Mouse (Mus musculus): ENCODE results near the gene Atxn1. TPM values are rescaled to one million over a fixed set of nuclear protein-coding genes. Genes with fewer than 3 reads are reported as not detected.
A peak's percentile ranks its signal among the peaks of the same experiment; 100 is the strongest.

The Atxn1 gene
- polyA plus RNA-seq, 1 experiment from 2014 or later: 2.3 TPM

- no peaks in the 10 kb centered on the region for H3K4me1 ChIP-seq (replicated peaks; ENCODE audit: control insufficient read depth, insufficient read depth, low read length)
- no peaks in the 10 kb centered on the region for H3K36me3 ChIP-seq (ENCODE audit: control insufficient read depth, insufficient read depth, low read length)
- DNase-seq (ENCODE audit: low spot score) (no peak), ATAC-seq (replicated peaks; ENCODE audit: low FRiP score) (no peak)
- H3K27ac ChIP-seq (ENCODE audit: low read depth, low read length): no peak overlapping the region
- 81% methylated on average over 21 of the region's 21 CpGs for WGBS
- H3K4me3 ChIP-seq (ENCODE audit: low read depth, low read length): no peak overlapping the region
- H3K9me3 ChIP-seq (ENCODE audit: control insufficient read depth, low read length): no peaks in the 10 kb centered on the region
- H3K9ac ChIP-seq (ENCODE audit: low read depth, low read length): no peak overlapping the region
- H3K4me2 ChIP-seq: no peak overlapping the region
- H3K27me3 ChIP-seq (replicated peaks; ENCODE audit: control insufficient read depth, insufficient read depth, low read length): no peaks in the 10 kb centered on the region
Observed at GRCm38 (mm10) chr13:45773381-45774168, 191.2 kb downstream of the Atxn1 start.

GRCm38 (mm10) chr13:45769757-45770156, 195.1 kb downstream of the Atxn1 start:
- Histone ChIP-seq H3K9me3 (ENCODE audit: control insufficient read depth, low read length) (no peaks in the 10 kb centered on the region), H3K4me1 (replicated peaks; ENCODE audit: control insufficient read depth, insufficient read depth, low read length) (no peaks in the 10 kb centered on the region), H3K4me2 (no peak overlapping the region), H3K36me3 (ENCODE audit: control insufficient read depth, insufficient read depth, low read length) (no peaks in the 10 kb centered on the region), H3K4me3 (ENCODE audit: low read depth, low read length) (no peak overlapping the region), H3K9ac (ENCODE audit: low read depth, low read length) (no peak overlapping the region), H3K27me3 (replicated peaks; ENCODE audit: control insufficient read depth, insufficient read depth, low read length) (no peaks in the 10 kb centered on the region), H3K27ac (ENCODE audit: low read depth, low read length) (no peak overlapping the region)
- DNase-seq (ENCODE audit: low spot score) (peak; percentile 27), ATAC-seq (replicated peaks; ENCODE audit: low FRiP score) (no peak)
- 90% methylated on average over 11 of the region's 11 CpGs for WGBS

DNA sequence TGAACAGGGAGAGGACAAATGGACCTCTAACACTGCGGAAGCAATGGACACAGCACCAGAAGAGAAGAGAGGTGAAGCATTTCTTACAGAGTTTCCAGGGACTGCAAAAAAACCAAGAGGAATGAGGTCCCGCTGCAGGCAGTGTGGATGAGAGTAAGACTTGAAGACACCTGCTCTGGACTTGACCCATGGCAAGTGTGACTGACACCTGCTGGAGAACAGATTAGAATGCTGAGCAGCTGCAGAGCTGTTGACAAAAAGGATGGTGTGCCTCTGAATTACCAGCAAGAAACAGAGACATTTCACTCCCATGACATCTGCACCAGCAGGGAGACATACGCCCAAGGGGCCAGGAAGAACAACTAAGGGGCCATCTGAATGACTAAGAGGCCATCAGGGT, 196.6 kb downstream of the Atxn1 start:
- Histone ChIP-seq H3K9me3 (ENCODE audit: control insufficient read depth, low read length) (no peaks in the 10 kb centered on the region), H3K36me3 (ENCODE audit: control insufficient read depth, insufficient read depth, low read length) (no peaks in the 10 kb centered on the region), H3K4me1 (replicated peaks; ENCODE audit: control insufficient read depth, insufficient read depth, low read length) (no peaks in the 10 kb centered on the region), H3K27me3 (replicated peaks; ENCODE audit: control insufficient read depth, insufficient read depth, low read length) (no peaks in the 10 kb centered on the region), H3K27ac (ENCODE audit: low read depth, low read length) (no peak overlapping the region), H3K4me2 (no peak overlapping the region), H3K4me3 (ENCODE audit: low read depth, low read length) (no peak overlapping the region), H3K9ac (ENCODE audit: low read depth, low read length) (no peak overlapping the region)
- 81% methylated on average over 3 of the region's 3 CpGs for WGBS
- ATAC-seq (replicated peaks; ENCODE audit: low FRiP score) (no peak), DNase-seq (ENCODE audit: low spot score) (peak; percentile 17)

- DNase-seq (ENCODE audit: low spot score): peak; percentile 11
- Histone ChIP-seq H3K4me2 (no peak overlapping the region), H3K9me3 (ENCODE audit: control insufficient read depth, low read length) (no peaks in the 10 kb centered on the region), H3K27me3 (replicated peaks; ENCODE audit: control insufficient read depth, insufficient read depth, low read length) (no peaks in the 10 kb centered on the region), H3K36me3 (ENCODE audit: control insufficient read depth, insufficient read depth, low read length) (no peaks in the 10 kb centered on the region), H3K4me1 (replicated peaks; ENCODE audit: control insufficient read depth, insufficient read depth, low read length) (no peaks in the 10 kb centered on the region), H3K9ac (ENCODE audit: low read depth, low read length) (no peak overlapping the region), H3K4me3 (ENCODE audit: low read depth, low read length) (no peak overlapping the region), H3K27ac (ENCODE audit: low read depth, low read length) (no peak overlapping the region)
- no peak for ATAC-seq (replicated peaks; ENCODE audit: low FRiP score)
- WGBS: 84% methylated on average over 5 of the region's 5 CpGs
Observed at GRCm38 (mm10) chr13:45764354-45764753, 200.5 kb downstream of the Atxn1 start.

DNA sequence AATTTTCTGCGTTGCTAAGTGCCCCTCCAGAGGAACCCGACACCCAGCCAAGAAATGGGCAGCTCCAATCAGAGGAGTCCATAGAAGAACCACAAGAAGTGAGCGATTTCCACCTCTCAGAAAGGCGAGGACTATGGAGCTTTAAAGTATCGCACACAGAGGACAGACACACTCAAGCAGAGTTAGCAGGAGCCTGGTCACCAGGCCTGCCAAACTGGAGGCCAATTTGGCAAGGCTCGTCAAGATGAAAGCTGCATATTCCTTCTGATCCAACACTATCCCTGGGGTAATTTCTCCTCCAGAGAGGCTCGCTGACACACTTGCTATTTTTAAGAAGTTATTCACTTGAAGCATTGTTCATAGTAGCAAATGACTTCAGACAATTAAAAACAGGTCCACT, 202.5 kb downstream of the Atxn1 start:
- Histone ChIP-seq H3K27me3 (replicated peaks; ENCODE audit: control insufficient read depth, insufficient read depth, low read length) (no peaks in the 10 kb centered on the region), H3K9ac (ENCODE audit: low read depth, low read length) (no peak overlapping the region), H3K9me3 (ENCODE audit: control insufficient read depth, low read length) (no peaks in the 10 kb centered on the region), H3K36me3 (ENCODE audit: control insufficient read depth, insufficient read depth, low read length) (no peaks in the 10 kb centered on the region), H3K4me1 (replicated peaks; ENCODE audit: control insufficient read depth, insufficient read depth, low read length) (no peaks in the 10 kb centered on the region), H3K4me2 (no peak overlapping the region), H3K4me3 (ENCODE audit: low read depth, low read length) (no peak overlapping the region), H3K27ac (ENCODE audit: low read depth, low read length) (no peak overlapping the region)
- peak; percentile 11 for DNase-seq (ENCODE audit: low spot score)
- WGBS: 77% methylated on average over 7 of the region's 7 CpGs
- ATAC-seq (replicated peaks; ENCODE audit: low FRiP score): no peak

DNA sequence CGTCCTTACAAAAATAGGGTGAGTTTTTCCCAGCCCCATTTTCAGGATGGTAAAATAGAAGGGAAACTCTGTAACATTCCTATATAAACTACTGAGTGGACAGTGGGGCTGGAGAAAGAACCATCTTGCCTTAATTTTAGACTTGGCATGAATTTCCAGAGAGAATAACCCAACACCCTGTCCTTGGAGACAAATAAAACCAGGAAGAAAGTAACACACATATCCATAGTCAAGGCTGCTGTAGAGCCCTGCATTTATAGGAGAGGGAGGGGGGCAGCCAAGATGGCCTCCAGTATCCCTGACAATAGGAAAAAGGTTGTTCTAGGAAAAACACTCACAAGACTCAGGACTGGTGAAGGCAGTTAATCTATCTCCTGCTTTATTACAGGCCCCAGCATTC, 210.3 kb downstream of the Atxn1 start:
- no peak for DNase-seq (ENCODE audit: low spot score)
- H3K27me3 ChIP-seq (replicated peaks; ENCODE audit: control insufficient read depth, insufficient read depth, low read length): no peaks in the 10 kb centered on the region
- no peaks in the 10 kb centered on the region for H3K36me3 ChIP-seq (ENCODE audit: control insufficient read depth, insufficient read depth, low read length)
- WGBS: 83% methylated on average over 1 of the region's 1 CpGs
- no peak overlapping the region for H3K9ac ChIP-seq (ENCODE audit: low read depth, low read length)
- no peaks in the 10 kb centered on the region for H3K9me3 ChIP-seq (ENCODE audit: control insufficient read depth, low read length)
- no peak overlapping the region for H3K4me3 ChIP-seq (ENCODE audit: low read depth, low read length)
- ATAC-seq (replicated peaks; ENCODE audit: low FRiP score): no peak
- H3K4me1 ChIP-seq (replicated peaks; ENCODE audit: control insufficient read depth, insufficient read depth, low read length): no peaks in the 10 kb centered on the region
- H3K27ac ChIP-seq (ENCODE audit: low read depth, low read length): no peak overlapping the region
- H3K4me2 ChIP-seq: no peak overlapping the region

DNA sequence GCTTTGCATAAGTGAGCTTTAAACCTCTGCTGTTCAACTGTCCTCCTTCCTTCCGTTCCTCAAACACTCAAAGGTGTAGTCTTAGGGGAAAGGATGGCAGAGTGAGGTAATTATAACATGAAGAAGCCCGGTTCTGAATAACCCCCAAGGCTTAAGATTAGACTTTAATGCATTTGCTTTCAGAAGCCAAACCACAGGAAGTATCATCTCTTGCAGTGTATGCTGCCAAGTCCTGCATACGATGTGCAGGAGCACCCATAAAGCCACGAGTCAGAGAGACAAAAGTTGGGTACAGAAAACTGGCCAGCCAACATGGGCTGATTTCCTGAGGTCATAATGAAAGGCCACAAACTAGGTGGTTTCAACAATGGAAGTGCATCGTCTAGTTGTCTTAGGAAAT, 212.3 kb downstream of the Atxn1 start:
- Histone ChIP-seq H3K9me3 (ENCODE audit: control insufficient read depth, low read length) (no peaks in the 10 kb centered on the region), H3K27me3 (replicated peaks; ENCODE audit: control insufficient read depth, insufficient read depth, low read length) (no peaks in the 10 kb centered on the region), H3K4me2 (no peak overlapping the region), H3K4me1 (replicated peaks; ENCODE audit: control insufficient read depth, insufficient read depth, low read length) (peaks cover 3% of the 10 kb centered on the region; the same call in 1 of the 2 replicates), H3K4me3 (ENCODE audit: low read depth, low read length) (no peak overlapping the region), H3K9ac (ENCODE audit: low read depth, low read length) (no peak overlapping the region), H3K36me3 (ENCODE audit: control insufficient read depth, insufficient read depth, low read length) (no peaks in the 10 kb centered on the region), H3K27ac (ENCODE audit: low read depth, low read length) (no peak overlapping the region)
- ATAC-seq (replicated peaks; ENCODE audit: low FRiP score) (no peak), DNase-seq (ENCODE audit: low spot score) (peak; percentile 10)
- 51% methylated on average over 5 of the region's 5 CpGs for WGBS

DNA sequence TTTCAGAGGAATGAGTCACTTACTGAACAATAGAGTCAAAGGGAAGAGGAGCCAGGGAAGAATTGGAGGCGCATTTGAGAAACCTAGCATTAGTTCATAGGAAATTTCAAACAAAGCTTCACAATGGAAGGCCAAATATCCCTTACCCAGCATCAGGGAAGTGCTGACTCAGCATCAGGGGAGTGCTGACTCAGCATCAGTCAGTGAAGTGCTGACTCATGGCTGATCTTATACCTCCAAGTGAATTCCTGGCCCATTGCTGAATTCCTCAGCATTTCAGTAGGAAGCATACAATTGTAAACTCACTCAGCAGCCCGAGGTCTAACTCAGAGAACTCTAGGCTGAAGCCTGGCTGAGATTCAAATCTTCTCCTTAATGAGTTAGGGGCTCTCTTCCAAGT, 213.6 kb downstream of the Atxn1 start:
- no peak for ATAC-seq (replicated peaks; ENCODE audit: low FRiP score)
- H3K9me3 ChIP-seq (ENCODE audit: control insufficient read depth, low read length): no peaks in the 10 kb centered on the region
- peaks cover 3% of the 10 kb centered on the region; the same call in 1 of the 2 replicates for H3K4me1 ChIP-seq (replicated peaks; ENCODE audit: control insufficient read depth, insufficient read depth, low read length)
- no peak overlapping the region for H3K9ac ChIP-seq (ENCODE audit: low read depth, low read length)
- H3K4me2 ChIP-seq: no peak overlapping the region
- no peaks in the 10 kb centered on the region for H3K27me3 ChIP-seq (replicated peaks; ENCODE audit: control insufficient read depth, insufficient read depth, low read length)
- WGBS: 67% methylated on average over 2 of the region's 2 CpGs
- no peak overlapping the region for H3K27ac ChIP-seq (ENCODE audit: low read depth, low read length)
- H3K36me3 ChIP-seq (ENCODE audit: control insufficient read depth, insufficient read depth, low read length): no peaks in the 10 kb centered on the region
- H3K4me3 ChIP-seq (ENCODE audit: low read depth, low read length): no peak overlapping the region
- DNase-seq (ENCODE audit: low spot score): peak; percentile 22

DNA sequence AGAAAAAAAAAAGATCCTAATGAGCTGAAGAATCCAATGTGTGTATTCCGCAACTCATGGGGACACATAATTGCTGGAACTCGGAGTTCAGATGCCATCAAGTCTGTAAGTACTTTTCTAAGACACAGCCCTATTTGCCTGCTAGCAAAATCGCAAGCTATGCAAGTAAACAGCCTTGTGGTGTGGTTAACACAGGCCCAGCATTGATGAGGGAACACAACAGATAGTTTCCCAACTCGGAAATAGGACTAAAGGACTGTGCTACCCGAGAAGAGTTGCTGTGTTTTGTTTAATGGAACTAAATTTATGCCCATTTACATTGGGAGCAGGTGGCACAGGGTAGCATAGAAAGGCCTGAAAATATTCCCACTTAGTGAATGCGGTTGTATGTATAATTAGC, 214.2 kb downstream of the Atxn1 start:
- 82% methylated on average over 6 of the region's 6 CpGs for WGBS
- H3K4me3 ChIP-seq (ENCODE audit: low read depth, low read length): no peak overlapping the region
- no peaks in the 10 kb centered on the region for H3K9me3 ChIP-seq (ENCODE audit: control insufficient read depth, low read length)
- H3K27me3 ChIP-seq (replicated peaks; ENCODE audit: control insufficient read depth, insufficient read depth, low read length): no peaks in the 10 kb centered on the region
- no peak for DNase-seq (ENCODE audit: low spot score)
- no peak for ATAC-seq (replicated peaks; ENCODE audit: low FRiP score)
- H3K4me2 ChIP-seq: no peak overlapping the region
- no peaks in the 10 kb centered on the region for H3K36me3 ChIP-seq (ENCODE audit: control insufficient read depth, insufficient read depth, low read length)
- no peak overlapping the region for H3K9ac ChIP-seq (ENCODE audit: low read depth, low read length)
- H3K4me1 ChIP-seq (replicated peaks; ENCODE audit: control insufficient read depth, insufficient read depth, low read length): peaks cover 3% of the 10 kb centered on the region; the same call in 1 of the 2 replicates
- no peak overlapping the region for H3K27ac ChIP-seq (ENCODE audit: low read depth, low read length)
